Mouse (Mus musculus) cerebellum, adult 2 months (tissue): ENCODE measurements around the gene Cers6.

Source experiments
- CTCF ChIP-seq: fragments of 200-500 bp; IDR thresholded peaks from 2 replicates; pipeline ENCODE4 v1.5.1; 2011; ENCODE audit warnings: low read depth, mild to moderate bottlenecking, control low read depth, low read length, moderate library complexity, borderline replicate concordance; ENCODE audit not compliant: insufficient read depth
- POLR2A ChIP-seq: fragments of 200-500 bp; IDR thresholded peaks from 2 replicates; pipeline ENCODE4 v1.6.1; 2011; ENCODE audit warnings: low read length, control low read depth, borderline replicate concordance; ENCODE audit not compliant: insufficient read depth

DNA sequence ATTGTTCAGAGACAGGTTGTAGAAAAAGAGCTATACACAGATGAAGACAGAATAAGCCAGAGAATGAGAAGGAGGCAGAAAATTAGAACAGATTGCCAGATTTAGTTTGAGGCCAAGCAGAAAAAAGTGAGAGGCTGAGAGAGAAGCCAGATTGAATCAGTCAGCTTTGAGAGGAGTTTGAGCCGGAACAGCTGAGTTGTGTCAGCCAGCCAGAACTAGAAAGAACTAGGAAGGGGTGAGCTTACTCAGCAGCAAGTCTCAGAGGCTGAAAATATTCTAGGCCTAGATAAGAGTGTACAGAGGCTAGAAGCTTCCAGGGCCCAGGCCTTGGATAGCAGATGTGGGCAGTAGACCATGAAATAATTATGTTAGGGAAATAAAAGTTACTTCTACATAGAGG lies 135.0 kb downstream of the Cers6 start:
- TF ChIP-seq CTCF (no peak), POLR2A (no peak)
